Mouse (Mus musculus): ENCODE measurements around the gene Rcc1. TPM values are rescaled to one million over a fixed set of nuclear protein-coding genes. Genes with fewer than 3 reads are reported as not detected.

Rcc1 gene
- 57.3 and 58.2 TPM in 2 replicates for polyA plus RNA-seq (2012)

DNA sequence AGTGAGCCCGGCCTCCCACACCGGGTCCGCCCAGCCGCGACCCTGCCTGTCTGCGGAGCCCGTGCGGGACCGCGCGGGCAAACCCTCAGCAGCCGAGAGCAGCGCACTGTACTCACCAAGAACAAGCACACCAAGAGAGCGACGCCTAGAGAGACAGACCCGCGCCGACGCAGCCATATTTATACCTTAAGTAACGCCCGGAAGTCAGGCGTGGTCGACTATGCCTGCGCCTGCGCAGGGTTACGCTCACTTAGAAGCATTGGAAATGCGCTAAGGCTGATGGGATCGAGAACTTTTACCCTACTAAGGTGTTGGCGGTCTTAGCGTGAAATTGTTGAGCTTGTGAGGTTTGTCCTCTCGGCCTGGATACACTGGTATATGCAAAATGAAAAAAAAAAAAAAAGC is at the start of gene Rcc1:
Rcc1 (minus strand) TSS at position 125 of the 405 bp plus-strand sequence.

DNA sequence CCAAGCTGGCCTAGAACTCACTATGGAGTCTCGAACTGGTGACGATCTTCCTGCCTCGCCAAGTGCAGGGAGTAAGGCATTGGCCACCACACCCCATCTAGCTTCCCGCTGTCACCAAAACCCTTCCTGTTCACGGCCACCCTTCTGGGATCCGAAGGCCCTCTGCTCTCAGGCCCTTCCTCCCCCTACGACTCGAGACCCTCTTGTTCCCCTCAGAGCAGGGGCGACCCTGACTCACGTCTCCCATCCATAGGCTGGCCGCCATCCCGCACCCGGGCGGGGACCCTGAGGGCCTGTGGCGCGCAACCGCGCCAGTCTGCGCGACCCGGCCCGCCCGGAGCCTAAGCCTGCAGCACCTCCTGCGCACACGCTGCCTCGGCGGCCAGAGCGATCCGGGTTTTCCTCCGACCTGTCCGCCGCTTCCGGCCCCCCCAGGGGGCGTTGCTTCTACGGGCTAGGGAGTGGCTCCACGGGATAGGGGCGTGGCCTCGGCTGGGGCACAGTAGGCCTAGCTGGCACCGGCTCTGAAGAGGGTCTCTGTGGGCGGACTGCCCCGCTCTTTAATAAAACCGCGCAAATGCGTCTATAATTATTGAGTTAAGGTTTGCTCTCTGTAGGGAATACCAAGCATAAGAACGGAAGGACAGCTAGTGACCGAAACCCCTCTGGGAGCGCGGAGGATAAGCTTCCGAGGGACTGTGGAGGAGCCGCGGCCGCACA is 24.1 kb downstream of the Rcc1 start, which contains the start of gene Trnau1ap:
Trnau1ap (minus strand) TSS at position 424 of the 720 bp plus-strand sequence.

DNA sequence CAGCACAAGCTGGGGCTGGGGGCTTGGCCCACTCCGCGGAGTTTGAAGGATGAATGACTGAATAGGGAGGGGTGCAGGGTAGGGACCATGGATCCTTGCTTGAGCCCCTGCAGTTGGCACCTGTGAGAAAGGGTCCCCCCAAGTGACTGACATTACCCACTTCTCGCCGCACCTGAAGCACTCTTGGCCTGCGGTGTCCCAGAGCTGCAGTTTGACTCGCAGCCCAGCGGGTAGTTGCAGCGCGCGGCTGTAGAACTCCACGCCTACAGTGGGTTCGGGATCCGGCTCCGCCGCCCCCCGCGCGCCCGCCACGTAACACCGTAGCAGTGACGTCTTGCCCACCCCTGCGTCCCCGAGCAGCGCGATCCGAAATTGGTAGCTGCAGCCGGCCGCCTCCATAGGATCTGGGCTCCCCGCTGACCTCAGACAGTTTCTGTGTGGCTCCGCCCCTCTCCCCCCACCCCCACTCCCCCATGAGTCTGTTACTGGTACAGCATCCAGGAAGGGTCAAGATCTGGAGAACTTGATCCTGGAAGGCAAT is 50.4 kb downstream of the Rcc1 start, which contains the start of gene Rab42:
Rab42 (minus strand) TSS at position 447 of the 541 bp plus-strand sequence.

Other genes starting within 250 kb of the Rcc1 start
- gene Oprd1, start 209.1 kb downstream of the Rcc1 start, polyA plus RNA-seq (2012) = not detected in 2 replicates
- gene Ythdf2, start 141.3 kb downstream of the Rcc1 start, polyA plus RNA-seq (2012) = 53.1 and 53.9 TPM in 2 replicates
- gene Gmeb1, start 92.0 kb downstream of the Rcc1 start, polyA plus RNA-seq (2012) = 15.6 and 16.0 TPM in 2 replicates
- gene Taf12, start 79.2 kb downstream of the Rcc1 start, polyA plus RNA-seq (2012) = 14.5 and 15.9 TPM in 2 replicates
- gene Rab42, start 50.2 kb downstream of the Rcc1 start, polyA plus RNA-seq (2012) = 0.21 and 0.25 TPM in 2 replicates
- 51.6 and 62.1 TPM in 2 replicates for gene Trnau1ap, start 24.1 kb downstream of the Rcc1 start, polyA plus RNA-seq (2012)
- gene Phactr4, start 68.9 kb upstream of the Rcc1 start, polyA plus RNA-seq (2012) = 11.8 and 14.4 TPM in 2 replicates
- gene Med18, start 110.3 kb upstream of the Rcc1 start, polyA plus RNA-seq (2012) = 2.5 and 2.9 TPM in 2 replicates
- 13.7 and 17.3 TPM in 2 replicates for gene Sesn2, start 156.9 kb upstream of the Rcc1 start, polyA plus RNA-seq (2012)
- 213 and 290 TPM in 2 replicates for gene Atpif1, start 180.1 kb upstream of the Rcc1 start, polyA plus RNA-seq (2012)
- 128 and 155 TPM in 2 replicates for gene Dnajc8, start 181.9 kb upstream of the Rcc1 start, polyA plus RNA-seq (2012)
- 0.54 and 0.65 TPM in 2 replicates for gene Ptafr, start 210.5 kb upstream of the Rcc1 start, polyA plus RNA-seq (2012)

All from megakaryocyte-erythroid progenitor cell, adult 5 weeks (primary cell).